Mouse (Mus musculus) kidney, adult 10 weeks (tissue): ENCODE measurements around the gene Utp3. TPM values are rescaled to one million over a fixed set of nuclear protein-coding genes. Genes with fewer than 3 reads are reported as not detected.

Experiments used
- polyA plus RNA-seq: library from polyadenylated mRNA; stranded (reverse); fragments of 350-450 nt; fragmentation: Illumina TruSeq; extraction: RNeasy Lipid Tissue Mini Kit (QIAGEN cat#74804); gene quantifications from one replicate; pipeline ENCODE4 v1.2.3, GENCODE M21; 2014; ENCODE audit warnings: low read depth, low replicate concordance

The Utp3 gene
- polyA plus RNA-seq, result 56.9 TPM

DNA sequence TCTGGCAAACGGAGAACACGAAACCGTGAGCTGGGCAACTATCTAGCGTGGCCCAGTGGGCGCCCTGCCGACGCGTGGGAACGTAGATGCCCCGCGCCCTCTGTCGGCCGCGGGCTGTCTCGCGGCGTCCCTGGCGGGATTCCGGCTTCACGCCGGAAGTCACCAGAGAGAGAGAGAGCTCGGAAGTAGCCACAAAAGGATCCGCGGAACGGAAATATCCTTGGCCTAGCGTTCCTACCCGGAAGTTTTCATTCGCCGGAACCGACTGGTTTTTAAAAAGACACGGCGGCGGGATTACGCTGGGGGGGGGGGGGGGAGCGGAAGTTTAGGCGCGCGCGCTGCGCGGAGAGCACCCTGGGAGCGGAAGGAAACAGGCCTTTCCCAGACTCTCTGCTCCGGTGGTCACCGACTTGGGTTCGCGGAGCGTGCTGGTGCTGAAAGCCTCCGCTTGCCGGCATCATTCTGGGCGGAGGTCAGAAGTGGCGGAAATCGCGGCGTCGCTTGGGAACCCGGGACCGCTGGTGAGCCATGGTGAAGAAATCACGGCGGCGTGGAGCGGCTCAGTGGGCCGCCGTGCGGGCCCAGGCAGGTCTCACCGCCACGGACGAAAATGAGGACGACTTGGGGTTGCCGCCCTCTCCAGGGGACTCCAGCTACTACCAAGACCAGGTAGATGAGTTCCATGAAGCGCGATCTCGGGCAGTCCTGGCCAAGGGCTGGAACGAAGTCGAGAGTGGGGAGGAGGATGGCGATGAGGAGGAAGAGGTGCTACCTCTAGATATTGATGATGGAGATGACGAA lies at the start of gene Utp3:
Utp3 (plus strand) TSS at position 377 of the 801 bp plus-strand sequence.

DNA sequence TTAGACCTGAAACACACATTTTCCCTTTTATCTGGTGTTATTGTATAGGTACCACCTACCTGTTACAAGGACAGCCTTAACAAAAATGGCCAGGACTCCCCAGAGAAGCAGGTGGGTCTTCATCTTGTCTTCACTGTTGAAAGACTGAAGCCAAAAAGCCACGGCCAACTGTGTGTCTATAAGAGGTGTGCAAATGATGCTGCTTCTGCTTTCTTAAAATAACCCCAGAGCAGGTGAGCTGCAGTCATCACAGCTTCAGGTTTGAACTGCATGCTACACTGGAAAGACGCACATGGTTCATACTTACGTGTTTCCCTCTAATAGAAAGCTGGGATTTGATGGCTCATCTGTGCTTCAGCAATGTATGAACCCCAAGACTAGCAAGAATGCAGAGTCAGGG lies 26.6 kb upstream of the Utp3 start, which contains the start of gene Jchain:
Jchain (minus strand) TSS at position 235 of the 400 bp plus-strand sequence.

DNA sequence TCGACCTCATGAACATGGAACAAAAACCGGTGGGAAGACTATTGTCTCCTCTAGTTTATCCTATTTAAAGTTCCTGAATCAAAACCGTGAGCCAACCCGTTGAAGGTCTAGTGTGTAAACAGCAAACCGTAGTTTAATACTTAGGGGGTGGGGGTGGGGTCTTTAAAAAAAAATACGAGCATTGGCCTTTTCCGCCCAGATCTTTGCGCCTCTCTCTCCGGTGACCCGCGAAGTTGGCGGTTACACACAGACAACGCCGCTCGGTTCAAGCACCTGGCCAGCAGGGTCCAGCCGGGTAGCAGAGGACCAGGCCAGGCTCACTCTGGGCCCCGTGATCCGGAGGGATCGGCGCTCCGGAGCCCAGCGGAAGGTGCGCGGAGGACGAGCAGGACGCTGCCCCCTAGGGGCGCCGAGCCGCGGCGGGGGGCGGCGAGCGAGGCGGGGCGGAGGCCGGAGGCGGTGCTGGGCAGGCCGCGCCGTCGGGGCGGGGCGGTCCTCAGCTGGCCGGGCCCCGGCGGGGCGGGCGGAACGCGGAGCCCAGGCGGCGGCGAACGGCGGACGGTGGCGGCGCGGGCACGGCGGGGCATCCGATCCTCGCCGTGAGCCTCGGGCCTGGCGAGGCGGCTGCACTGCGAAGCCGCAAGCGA lies 10.4 kb downstream of the Utp3 start, which contains the start of gene Rufy3:
Rufy3 (plus strand) TSS at position 540 of the 647 bp plus-strand sequence.

Other genes starting within 250 kb of the Utp3 start
- not detected for gene Prol1, start 237.2 kb upstream of the Utp3 start, polyA plus RNA-seq
- gene Amtn, start 178.4 kb upstream of the Utp3 start, polyA plus RNA-seq, result not detected
- not detected for gene Ambn, start 98.5 kb upstream of the Utp3 start, polyA plus RNA-seq
- gene Enam, start 66.5 kb upstream of the Utp3 start, polyA plus RNA-seq, result not detected
- 4.3 TPM for gene Jchain, start 26.6 kb upstream of the Utp3 start, polyA plus RNA-seq
- gene Rufy3, start 10.6 kb downstream of the Utp3 start, polyA plus RNA-seq, result 83.2 TPM
- gene Grsf1, start 121.7 kb downstream of the Utp3 start, polyA plus RNA-seq, result 447 TPM
- gene Mob1b, start 166.4 kb downstream of the Utp3 start, polyA plus RNA-seq, result 110 TPM
- 6.5 TPM for gene Dck, start 210.5 kb downstream of the Utp3 start, polyA plus RNA-seq